Mouse (Mus musculus): ENCODE results near the gene Rcbtb2.
"Not testable (repeated sequence)": the region's sequence is repeated elsewhere in the genome, so short reads cannot be mapped to it uniquely, and the experiment has no call there.

DNA sequence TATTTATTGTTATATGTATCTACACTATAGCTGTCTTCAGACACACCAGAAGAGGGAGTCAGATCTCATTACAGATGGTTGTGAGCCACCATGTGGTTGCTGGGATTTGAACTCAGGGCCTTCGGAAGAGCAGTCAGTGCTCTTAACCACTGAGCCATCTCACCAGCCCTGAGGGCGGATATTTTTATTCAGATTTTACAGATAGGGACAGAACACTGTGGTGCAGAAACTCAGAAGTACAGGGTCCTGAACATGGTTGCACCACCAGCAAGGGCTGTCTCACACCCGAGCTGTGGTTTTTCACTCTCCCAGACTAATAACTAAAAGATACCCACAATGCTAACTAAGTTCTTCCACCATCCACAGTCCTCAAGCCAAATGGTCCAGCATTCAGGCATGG lies 7.9 kb upstream of the Rcbtb2 start:
- TF ChIP-seq CTCF (conservative IDR thresholded peaks at IDR 0.05; ENCODE audit: insufficient read depth, insufficient read length, low read depth, low read length); POLR2A (IDR thresholded peaks at IDR 0.05; ENCODE audit: low read depth, low read length): not testable (repeated sequence)
